Comparison of ENCODE assay signal across 9 mouse cellular contexts in the genomic region with DNA sequence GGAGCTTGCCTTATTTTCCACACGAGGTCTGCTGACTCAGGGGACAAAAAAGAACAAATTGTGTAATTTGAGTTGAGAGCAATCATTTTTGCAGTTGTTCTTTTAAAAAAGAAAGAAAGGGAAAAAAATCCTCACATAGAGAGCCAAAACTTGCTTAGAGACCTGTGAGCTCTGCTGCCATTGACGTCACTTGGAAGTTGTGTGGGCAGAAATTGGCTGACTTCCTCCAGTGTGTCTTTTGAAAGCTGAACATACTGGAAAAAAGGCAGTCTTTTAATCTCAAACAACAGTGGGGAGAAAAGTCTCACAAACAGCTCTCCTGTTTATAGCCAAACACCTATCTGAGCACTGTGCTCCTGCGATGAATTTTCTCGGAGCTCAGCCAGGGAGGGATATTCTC. TPM values are rescaled to one million over a fixed set of nuclear protein-coding genes. Genes with fewer than 3 reads are reported as not detected.
DNase-seq lines count a peak whose midpoint lies in the region; ATAC-seq and TF ChIP-seq lines count a peak whose summit lies in the region.
"Had no signal": no experiment of that assay in that cellular context is flagged by ENCODE, and none has a peak within 500 bp of the region (broad histone marks: within the 10 kb centered on the region; RNA-seq: fewer than 3 reads in every experiment).

No protein-coding gene starts in this region.

- TF ChIP-seq POLR2A in brain, embryonic 14.5 days (IDR thresholded peaks at IDR 0.05; ENCODE audit: borderline replicate concordance, extremely low read depth, insufficient read depth, insufficient read length, poor library complexity, severe bottlenecking) = no peak

- TF ChIP-seq CTCF in brain, embryonic 14.5 days (IDR thresholded peaks at IDR 0.05; ENCODE audit: borderline replicate concordance, extremely low read depth, insufficient read depth, insufficient read length) = no peak

- DNase-seq in kidney, postnatal 36 days = peak; percentile 17 to 26
- DNase-seq in kidney, adult 11 months = no peak
- DNase-seq in brain, embryonic 14.5 days (ENCODE audit: low read depth) = peak; percentile 33
- peak; percentile 16 for DNase-seq in induced T-regulatory cell, adult 2 months (ENCODE audit: low read depth)
- peak; percentile 62 for DNase-seq in lung, postnatal 36 days
- no peak for DNase-seq in kidney, postnatal 14 days

- ATAC-seq in megakaryocyte-erythroid progenitor cell, adult 5-6 weeks (replicated peaks; ENCODE audit: low FRiP score, low TSS enrichment, poor library complexity, severe bottlenecking) = no peak
- ATAC-seq in erythroblast, adult 5-6 weeks (replicated peaks; ENCODE audit: low FRiP score, poor library complexity, severe bottlenecking) = no peak

RNA-seq across cellular contexts. Expression of a gene that starts 51.1 kb away (rescaled TPM):
- polyA plus RNA-seq in brain, embryonic 14.5 days (2012; rRNA removed) = 3.9 and 6.1 TPM in 2 replicates
- 2.5 TPM in 1 of 2 replicates, not detected in the other for total RNA-seq in megakaryocyte-erythroid progenitor cell, adult 5-6 weeks (2014; fragmentation: Nextera tagmentation)
- not detected in 2 replicates for total RNA-seq in megakaryocyte-erythroid progenitor cell, adult 5-6 weeks (2017)
- total RNA-seq in erythroblast, adult 5-6 weeks (2015; ENCODE audit: low replicate concordance) = 3.8 TPM in 1 of 2 replicates, not detected in the other
- total RNA-seq in erythroblast, adult 5-6 weeks (2017; ENCODE audit: low replicate concordance) = 0.84 TPM in 1 of 2 replicates, not detected in the other
- polyA plus RNA-seq: G1E had no signal

Comparison
In these comparisons a context has a peak if more than half of its experiments do, and no peak if none do; other contexts are left out.
1. DNase-seq: peak in kidney, postnatal 36 days (2 of 2), brain, embryonic 14.5 days (single experiment), induced T-regulatory cell, adult 2 months (single experiment) and lung, postnatal 36 days (single experiment); none in kidney, adult 11 months (single experiment) and kidney, postnatal 14 days (single experiment).